Mouse (Mus musculus) fat pad, adult 2 months (tissue): ENCODE measurements around the gene Ttll12.

Experiments
- DNase-seq: peaks from one replicate; pipeline ENCODE4 v3.0.0-alpha.2; 2011; ENCODE audit warnings: low read depth, low spot score; ENCODE audit errors: extremely low read depth

The Ttll12 gene

GRCm38 (mm10) chr15:83594513-83595363, at the start of gene Ttll12:
Ttll12 (minus strand) TSS chr15:83595157.
- peak; percentile 56 for DNase-seq

DNA sequence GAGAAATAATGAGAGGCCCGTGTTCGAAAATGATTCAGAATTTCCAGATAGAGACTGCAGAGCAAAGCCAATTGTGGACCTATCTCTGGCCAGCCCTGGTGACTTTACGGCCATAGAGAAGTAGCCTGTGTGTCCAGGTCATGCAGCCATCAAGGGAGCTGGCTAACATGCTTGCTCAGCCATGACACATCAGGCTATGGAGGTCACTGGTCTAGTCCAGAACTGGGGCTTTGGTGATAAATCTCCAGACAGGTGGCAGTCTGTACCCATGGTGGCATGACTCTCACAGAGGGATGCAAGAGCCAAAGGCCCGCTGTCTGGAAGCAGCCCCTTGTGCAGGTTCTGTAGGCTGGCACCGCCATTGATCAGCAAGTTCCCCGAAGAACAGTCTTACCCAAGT, 47.6 kb upstream of the Ttll12 start:
- no peak for DNase-seq

- no peak for DNase-seq
Measured at GRCm38 (mm10) chr15:83640208-83640607, 45.3 kb upstream of the Ttll12 start.

DNA sequence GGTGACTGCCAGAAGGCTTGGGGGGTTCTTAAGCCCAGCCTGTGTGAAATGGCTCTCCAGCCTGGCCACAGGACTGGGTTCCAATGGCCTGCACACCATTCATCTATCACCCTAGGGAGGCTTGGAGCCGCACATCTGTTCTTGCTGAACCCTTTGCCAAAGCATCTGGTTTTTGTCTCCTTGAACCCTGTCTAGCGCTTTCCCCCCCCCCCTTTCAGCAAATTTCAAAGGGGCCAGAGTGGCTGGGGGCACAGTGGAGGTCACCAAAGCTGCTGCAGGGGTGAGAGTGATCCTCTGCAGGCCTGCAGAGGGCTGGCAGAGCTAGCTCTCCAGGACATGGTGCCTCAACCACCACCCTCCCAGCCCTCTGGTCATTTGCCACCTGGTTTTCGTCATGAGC, 44.2 kb upstream of the Ttll12 start:
- no peak for DNase-seq

GRCm38 (mm10) chr15:83638196-83638899, 43.4 kb upstream of the Ttll12 start:
- no peak for DNase-seq

- no peak for DNase-seq
Measured at GRCm38 (mm10) chr15:83636759-83637158, 41.8 kb upstream of the Ttll12 start.

DNA sequence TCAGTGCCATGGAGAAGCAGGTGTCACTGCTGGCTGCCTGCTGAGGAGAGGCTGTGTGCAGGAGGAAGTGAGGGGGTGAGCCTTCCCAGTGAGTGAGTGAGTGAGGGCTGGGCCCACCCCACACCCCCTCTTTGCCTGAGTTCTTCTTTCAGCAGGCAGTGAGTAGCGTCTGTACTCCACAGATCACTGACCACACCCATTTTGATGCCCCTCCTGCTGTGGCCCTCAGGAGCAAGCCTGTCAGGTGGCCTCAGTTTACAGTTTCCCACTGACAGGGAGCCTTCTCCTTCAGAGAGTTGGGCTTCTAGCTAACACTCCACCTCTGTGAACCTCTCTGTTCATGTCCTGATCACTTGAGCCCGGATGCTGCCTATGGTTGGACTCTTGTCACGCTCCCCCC, 40.3 kb upstream of the Ttll12 start:
- DNase-seq: no peak

- no peak for DNase-seq
Measured at GRCm38 (mm10) chr15:83634076-83634475, 39.1 kb upstream of the Ttll12 start.

- no peak for DNase-seq
Measured at GRCm38 (mm10) chr15:83631071-83631470, 36.1 kb upstream of the Ttll12 start.

DNA sequence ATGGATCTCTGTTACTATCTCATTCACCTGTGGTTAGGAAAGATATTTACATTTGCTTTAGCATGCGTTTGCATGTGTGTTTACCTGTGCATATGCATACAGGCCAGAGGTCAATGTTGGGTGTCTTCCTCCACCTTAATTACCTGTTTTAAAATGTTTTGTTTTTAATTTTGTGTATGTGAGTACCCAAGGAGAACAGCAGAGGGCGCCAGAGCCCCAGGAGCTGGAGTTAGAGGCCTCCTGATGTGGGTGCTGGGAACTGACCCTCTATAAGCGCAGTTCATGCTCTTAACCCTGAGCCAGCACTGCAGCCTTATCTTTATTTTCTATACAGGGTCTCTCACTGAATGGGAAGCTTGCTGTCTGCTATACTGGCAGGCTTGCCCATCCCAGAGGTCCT, 34.8 kb upstream of the Ttll12 start:
- DNase-seq: no peak

DNA sequence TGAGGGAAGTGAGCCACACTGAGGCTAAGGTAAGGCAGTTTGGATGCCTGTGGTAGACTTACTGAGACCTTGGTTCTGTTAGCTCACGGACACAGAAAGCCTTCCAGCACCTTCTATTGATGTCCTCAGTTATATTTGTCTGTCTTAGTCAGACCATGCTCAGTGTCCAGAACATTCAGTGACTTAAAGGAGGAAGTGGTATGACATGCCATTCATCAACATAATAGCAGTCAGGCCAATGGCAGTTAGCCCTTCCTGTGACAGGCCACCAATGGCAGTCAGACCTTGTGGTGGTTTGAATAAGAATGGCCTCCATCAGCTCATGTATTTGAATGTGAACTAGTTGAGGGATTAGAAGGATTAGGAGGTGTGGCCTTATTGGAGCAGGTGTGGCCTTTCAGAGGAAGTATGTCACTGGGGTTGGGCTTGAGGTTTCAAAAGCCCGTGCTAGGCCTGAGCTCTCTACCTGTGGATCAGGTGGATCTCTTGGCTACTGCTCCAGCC, 31.2 kb upstream of the Ttll12 start:
- DNase-seq: no peak

GRCm38 (mm10) chr15:83615245-83615644, 20.3 kb upstream of the Ttll12 start:
- no peak for DNase-seq

GRCm38 (mm10) chr15:83607115-83607802, 12.3 kb upstream of the Ttll12 start:
- DNase-seq: no peak

DNA sequence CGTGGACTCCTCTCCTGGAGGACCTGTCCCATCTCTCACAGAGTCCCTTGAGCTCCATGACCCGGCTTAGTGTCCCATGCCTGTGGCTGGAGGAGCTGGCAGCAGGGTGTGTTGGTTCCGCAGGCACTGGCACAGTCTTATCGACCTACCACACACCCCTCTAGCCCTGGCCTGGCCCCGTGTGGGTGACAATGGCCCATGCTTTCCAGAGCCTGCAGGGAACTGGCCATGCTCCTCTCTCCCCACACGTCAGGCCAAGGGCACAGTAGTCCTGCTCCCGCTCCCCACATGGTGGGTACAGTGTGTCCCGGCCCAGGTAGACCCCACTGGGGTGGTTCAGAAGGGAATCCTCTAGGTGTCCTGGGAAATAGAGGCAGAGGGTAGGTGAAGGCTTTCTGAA, 11.7 kb upstream of the Ttll12 start:
- DNase-seq: no peak

- no peak for DNase-seq
Measured at GRCm38 (mm10) chr15:83606216-83606615, 11.3 kb upstream of the Ttll12 start.

DNA sequence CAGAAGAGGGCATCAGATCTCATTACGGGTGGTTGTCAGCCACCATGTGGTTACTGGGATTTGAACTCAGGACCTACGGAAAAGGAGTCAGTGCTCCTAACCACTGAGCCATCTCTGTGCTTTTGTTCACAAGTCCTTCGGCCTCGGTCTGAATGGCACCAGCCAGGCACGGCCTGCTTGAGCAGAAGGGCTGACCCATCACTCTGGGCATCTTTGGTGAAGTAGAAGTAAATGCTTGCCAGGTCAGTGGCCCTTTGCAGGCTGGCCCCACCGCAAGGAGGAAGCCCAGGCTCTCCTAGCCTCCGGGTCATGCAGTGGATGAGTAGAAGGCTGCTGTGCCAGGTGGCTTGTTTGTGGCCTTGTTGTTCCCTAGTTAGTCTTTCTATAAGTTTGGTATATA, 8.5 kb upstream of the Ttll12 start:
- no peak for DNase-seq

DNA sequence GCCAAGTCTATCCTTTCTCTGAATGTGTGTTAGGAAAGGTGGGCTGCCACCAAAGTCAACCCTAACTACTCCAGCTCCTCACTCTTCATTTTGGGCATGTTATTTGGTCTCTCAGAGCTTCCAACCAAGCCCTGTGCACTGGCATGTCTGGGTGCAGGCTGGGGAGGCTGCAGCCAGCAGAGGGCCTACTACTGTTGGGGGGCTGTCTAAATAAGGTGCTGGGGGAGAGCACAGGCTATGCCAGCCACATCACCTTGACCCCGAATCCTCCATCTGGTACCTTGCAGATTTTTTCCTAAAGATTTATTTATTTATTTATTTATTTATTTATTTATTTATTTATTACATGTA, 8.1 kb upstream of the Ttll12 start:
- DNase-seq: no peak

DNA sequence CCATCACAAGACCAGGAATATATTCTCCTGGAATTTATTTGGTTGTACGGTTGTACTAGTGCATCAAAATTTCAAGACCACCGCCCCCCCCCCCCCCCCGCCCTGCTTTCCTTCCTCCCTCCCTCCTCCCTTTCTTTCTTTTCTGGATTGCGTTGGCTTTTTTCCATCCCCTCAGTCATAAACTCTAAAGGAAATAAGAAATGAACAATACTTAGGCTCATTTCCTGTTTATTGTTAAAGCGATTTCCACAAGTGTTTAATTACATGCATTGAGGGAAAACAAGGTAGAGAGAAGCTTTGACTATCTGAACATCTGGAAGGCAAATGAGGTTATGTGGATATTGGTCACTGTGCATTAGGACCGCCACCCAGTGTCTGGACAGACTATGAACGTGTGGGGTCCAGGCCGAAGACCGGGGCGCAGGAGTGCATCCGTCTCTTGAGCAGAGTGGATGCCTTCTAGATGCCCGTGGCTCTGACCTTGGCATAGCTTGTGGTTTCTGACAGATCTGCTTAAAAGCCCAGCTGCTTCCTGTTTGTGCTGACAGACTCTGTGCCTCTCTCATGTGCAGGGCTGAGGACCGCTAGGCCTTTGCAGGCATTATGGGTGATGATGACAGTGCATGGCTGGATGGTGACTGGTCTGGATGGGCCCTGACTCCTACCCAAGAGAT, 7.6 kb upstream of the Ttll12 start:
- no peak for DNase-seq

- no peak for DNase-seq
Measured at GRCm38 (mm10) chr15:83601185-83601584, 6.2 kb upstream of the Ttll12 start.

GRCm38 (mm10) chr15:83596833-83597232, 1.9 kb upstream of the Ttll12 start:
- DNase-seq: no peak

DNA sequence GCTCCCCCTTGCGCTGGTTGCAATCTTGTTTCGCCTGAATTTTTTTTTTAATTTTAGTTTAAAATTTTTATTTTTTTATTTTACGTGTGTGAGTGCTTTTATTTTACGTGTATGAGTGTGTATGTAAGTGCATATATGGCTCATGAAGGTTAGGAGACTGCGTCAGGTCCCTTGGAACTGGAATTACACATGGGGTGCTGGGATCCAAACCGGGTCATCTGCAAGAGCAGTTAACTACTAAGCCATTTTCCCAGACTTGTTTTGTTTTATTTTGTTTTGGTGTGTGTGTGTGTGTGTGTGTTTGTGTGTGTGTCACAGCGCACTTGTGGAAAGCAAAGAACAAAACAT, 381 bp upstream of the Ttll12 start:
- no peak for DNase-seq
